Mouse (Mus musculus) embryonic fibroblast, embryonic 13.5 days (primary cell): Measurements from ENCODE around the gene Tlnrd1.

Experiments used
- CTCF ChIP-seq: IDR thresholded peaks from 2 replicates; pipeline ENCODE4 v1.5.1; 2011; ENCODE audit warnings: mild to moderate bottlenecking, control low read depth, low read length, moderate library complexity, borderline replicate concordance; ENCODE audit not compliant: insufficient read depth
- POLR2A ChIP-seq: IDR thresholded peaks from 2 replicates; pipeline ENCODE4 v1.6.1; 2011; ENCODE audit warnings: low read depth, mild to moderate bottlenecking, control low read depth, low read length, moderate library complexity

GRCm38 (mm10) chr7:83852381-83853380, 31.4 kb downstream of the Tlnrd1 start:
- TF ChIP-seq CTCF (no peak), POLR2A (no peak)
